Mouse (Mus musculus) ES-CJ7 (cell line): ENCODE results near the gene Col2a1.

Experiments used
- DNase-seq: peaks from one replicate; pipeline ENCODE4 v3.0.0; 2011; ENCODE audit warnings: low read depth, low spot score

The Col2a1 gene

DNA sequence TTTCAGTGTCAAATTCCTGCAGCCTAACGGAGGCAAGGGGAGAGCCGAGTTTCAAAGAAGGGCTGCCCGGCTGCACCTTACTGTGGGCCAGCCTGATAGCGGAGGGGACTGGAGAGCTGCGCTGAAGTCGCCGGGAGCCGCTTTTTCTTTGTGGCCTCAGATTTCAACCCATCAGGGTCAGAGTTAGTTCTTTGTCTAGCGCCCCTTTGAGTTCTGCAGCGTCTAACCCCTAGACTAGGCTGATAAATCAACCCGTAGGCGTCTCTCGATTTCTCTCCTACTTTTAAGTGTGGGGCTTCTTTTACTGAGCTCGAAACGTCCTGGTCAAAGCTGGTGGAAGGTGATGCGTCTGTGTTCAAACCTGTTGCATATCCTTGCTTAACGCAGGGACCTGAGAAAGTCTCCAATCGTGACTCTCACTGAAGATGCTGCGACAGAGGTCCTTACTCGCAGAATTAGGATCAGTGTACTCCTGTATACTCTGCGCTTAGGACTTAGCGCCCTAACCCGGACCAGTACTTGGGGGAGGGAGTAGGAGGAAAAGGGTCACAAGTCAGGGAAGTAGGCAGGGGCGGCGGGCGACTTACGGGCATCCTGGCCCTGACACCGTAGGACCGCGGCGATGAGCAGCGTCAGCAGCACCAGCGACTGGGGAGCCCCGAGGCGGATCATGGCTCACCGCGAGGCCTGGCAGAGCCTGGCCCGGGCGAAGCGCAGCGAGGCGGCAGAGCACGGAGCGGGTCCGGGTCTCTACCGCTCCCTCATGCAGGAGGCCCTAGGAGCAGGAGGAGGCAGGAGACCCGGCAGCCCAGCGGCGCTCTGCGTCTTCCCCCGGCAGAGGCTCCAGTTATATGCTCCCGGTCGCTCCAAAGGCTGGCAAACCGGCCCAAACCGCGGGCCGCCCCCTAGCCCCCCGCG lies at the start of gene Col2a1:
Gene Col2a1, minus strand, starts transcription at position 874 of the 918 bp plus-strand sequence.
- peak; percentile 35 for DNase-seq

DNA sequence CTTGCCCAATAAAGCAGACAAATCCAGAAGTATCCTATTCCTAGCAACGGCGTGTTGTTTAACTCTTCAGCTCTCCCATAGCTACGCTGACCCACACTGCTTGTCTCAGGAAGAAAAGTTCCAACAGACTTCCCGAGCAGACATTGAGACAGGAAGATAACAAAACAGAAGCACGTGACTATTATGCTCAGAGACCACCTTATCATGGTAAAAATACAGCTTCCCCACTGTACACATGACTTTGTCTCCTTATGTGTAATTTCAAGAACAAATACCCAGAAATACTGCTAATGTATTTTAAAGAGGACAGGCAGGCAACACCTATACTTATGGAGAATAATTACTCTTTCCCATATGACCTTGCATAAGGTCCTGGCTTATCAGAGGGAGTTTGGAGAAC lies 47.2 kb upstream of the Col2a1 start:
- no peak for DNase-seq

DNA sequence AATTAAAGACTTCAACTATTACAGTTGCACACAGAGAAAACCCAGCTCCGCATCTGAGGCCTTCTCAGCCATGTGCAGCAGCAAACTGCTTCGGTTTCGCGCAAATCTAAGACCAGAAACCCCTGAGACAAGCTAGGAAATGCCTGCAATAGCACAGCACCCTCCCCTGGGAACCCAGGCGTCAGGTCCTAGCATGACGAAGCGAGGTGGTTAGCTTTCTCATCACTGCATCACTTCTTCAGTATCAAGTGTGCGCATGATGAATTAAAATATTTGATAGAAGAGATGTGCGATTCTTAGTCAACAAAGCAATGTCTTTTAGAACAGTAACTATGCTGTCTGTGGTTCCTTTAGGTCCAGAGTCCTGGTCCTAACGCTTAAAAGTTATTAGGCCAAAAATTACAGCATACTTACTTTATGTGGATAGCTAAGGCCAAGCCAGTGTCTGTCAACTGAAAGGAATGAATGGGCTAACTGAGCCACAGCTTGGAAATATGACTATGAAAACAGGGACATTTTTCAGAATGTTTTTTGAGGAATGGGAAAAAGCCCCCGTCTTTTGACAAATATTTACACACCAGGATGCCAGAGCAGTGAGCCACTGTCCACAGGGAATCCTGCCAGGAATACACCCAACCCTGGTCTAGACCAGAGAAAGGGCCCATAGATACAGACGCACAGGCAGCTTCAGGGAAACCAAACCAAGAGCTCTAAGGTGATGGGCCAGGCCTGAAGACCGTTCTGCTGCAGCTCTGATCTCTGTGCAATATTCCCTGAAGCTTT lies 44.6 kb upstream of the Col2a1 start:
- no peak for DNase-seq

GRCm38 (mm10) chr15:98044387-98044786 lies 39.9 kb upstream of the Col2a1 start:
- DNase-seq = peak; percentile 31

DNA sequence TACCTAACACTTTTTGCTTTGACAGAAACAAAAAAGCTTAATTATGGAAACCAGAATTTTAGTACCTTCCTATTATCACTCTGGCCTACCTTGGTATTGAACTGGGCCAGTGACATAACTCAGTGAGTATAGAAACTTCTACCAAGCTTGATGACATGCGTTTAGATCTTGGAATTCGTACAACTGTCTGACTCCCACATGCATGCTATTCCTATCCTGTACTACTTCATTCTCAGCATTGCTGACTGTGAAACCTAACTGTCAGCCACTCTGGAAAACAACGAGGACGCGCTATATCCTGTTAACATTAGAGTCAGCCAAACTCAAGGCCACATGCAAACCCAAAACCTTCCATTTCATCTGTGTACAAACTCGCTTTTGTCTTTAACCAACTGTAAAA lies 39.5 kb upstream of the Col2a1 start:
- no peak for DNase-seq

DNA sequence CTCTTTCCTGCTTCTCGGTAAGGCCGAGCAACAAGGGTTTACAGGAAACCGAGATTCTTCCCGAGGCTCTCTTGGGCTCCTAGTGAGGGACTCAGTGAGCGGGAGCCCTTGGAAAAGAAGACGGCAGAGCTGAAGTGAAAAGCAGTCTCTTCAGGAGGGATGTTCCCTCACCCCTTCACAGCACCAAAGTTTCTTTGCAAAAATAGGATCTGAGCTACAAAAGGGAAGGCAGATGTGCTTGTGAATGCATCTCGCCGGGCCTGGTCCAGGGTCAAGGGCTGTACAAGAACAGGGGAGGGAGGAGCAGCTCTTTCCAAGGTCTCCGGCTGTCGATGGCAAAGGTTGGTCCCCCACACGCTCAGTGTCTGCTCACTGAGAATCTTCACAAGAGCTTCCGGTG lies 38.0 kb upstream of the Col2a1 start:
- DNase-seq = no peak

GRCm38 (mm10) chr15:98039682-98040081 lies 35.2 kb upstream of the Col2a1 start:
- DNase-seq = no peak

GRCm38 (mm10) chr15:98036578-98036977 lies 32.1 kb upstream of the Col2a1 start:
- DNase-seq = peak; percentile 43

DNA sequence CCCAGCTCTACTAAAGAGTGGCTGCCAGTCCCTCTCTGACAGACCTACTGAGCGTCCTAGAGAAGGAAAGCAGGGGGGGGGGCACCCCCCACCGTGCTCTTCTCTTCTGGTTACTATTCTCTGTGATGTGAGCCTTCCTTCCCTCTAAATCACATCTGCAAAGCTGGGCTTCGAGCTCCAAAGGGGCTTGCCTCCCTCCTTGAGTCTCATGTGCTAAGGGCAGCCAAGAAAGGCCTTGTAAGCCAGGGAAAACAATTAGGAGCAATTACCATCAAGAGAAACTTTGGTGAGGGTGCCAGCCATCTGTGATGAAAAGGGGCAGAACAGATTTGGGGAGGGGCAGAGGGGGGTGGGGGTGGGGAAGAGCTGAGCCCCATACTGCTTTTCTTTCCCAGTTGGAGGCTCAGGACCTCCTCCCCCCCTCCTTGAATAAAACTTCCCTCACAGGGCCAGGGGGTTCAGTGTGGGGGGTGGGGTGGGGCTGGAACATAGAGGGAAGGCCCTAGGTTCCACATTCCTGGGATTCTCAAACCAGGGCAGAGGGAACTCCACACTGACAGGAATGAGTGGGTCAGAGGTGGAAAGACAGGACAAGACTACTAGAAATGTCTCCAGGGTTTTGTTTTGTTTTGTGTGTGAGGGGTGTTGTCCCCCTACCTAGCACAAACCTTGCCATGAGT lies 30.7 kb upstream of the Col2a1 start:
- peak; percentile 25 for DNase-seq

- no peak for DNase-seq
Measured at GRCm38 (mm10) chr15:98033233-98033748, 28.8 kb upstream of the Col2a1 start.

GRCm38 (mm10) chr15:98029798-98030197 lies 25.3 kb upstream of the Col2a1 start:
- DNase-seq = no peak

DNA sequence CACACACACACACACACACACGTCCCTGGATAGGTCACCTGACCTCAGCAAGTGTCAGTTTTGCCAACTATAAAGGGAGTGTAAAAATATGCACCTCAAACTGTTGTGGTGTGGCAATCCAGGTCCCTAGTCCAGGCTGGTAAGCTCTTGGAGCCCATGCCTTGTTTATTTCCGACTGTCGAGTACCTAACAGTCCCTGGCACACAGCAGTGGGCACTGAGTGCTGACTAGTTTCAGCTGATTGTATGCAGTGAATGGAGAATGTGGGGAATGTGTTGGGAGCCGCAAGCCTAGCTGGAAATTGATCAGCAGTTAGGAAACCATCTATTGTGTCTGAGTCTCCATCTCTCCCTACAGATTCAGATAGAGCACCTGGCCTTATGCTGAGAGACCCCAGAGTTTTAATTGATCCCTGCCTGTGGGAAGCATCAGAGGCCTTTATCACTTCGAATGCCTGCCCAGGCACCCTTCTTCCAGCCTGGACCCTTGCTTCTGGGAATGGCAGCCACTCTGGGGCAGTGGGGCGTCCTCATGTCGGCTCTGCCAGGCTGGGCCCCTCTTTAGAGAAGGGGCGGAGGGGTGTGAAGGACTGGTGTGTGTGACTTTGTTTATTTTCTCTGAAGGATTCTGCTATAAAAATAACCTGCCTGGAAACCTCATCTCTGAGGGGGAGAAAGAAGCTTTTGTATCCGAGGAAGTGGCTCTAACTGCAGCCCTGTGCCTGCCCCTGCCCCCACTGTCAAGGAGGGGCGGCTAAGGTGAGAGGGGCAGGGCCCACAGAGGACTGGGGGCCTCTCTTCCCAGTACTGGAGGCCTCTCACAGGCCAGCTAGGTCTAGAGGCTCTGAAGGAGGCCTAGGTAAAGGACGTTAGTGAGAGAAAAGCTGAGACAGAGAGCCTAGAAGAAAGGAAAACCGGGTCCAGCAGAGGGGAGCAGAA lies 22.7 kb upstream of the Col2a1 start:
- DNase-seq = no peak

- DNase-seq = no peak
Measured at GRCm38 (mm10) chr15:98025611-98026010, 21.1 kb upstream of the Col2a1 start.

GRCm38 (mm10) chr15:98023137-98023536 lies 18.6 kb upstream of the Col2a1 start:
- no peak for DNase-seq

GRCm38 (mm10) chr15:98021886-98022285 lies 17.4 kb upstream of the Col2a1 start:
- DNase-seq = no peak

GRCm38 (mm10) chr15:98019047-98019446 lies 14.6 kb upstream of the Col2a1 start:
- DNase-seq = no peak

- DNase-seq = peak; percentile 79
Measured at GRCm38 (mm10) chr15:98017925-98018324, 13.4 kb upstream of the Col2a1 start.

GRCm38 (mm10) chr15:98012810-98013209 lies 8.3 kb upstream of the Col2a1 start:
- DNase-seq = no peak

DNA sequence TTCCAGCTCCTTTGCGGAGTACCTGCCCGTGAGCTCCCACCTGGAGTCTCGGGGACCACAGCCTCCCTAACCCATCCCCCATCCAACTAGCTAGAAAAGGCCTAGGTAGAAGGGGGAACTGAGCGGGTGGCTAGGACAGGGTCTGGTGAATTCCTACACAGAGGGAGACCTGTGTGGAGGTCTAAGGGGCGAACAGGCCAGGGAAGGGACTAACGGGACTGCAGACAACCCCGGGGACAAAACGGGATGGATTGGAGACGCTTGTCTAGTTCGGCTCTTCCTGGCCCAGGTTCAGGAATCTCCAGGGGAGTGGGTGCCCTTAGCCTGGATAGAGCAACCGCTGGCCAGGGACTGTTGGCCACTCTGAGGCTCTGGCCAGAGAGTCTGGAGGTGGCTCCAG lies 686 bp upstream of the Col2a1 start:
- DNase-seq = no peak

- no peak for DNase-seq
Measured at GRCm38 (mm10) chr15:98004740-98005159, 255 bp upstream of the Col2a1 start.
